Mouse (Mus musculus) heart, adult 2 months (tissue): ENCODE measurements around the gene Gm10518. TPM values are rescaled to one million over a fixed set of nuclear protein-coding genes. Genes with fewer than 3 reads are reported as not detected.

Source experiments
- DNase-seq, 2 experiments: peaks; one replicate each; pipeline ENCODE4 v3.0.0; 2021
- H3K27ac ChIP-seq: fragments of 200-600 bp; 2 replicates; pipeline ENCODE4 v1.8.1; 2022
- H3K27me3 ChIP-seq: fragments of 200-500 bp; 2 replicates; pipeline ENCODE4 v1.6.1; 2012; ENCODE audit warnings: mild to moderate bottlenecking, low read length, inconsistent platforms, mixed read lengths; ENCODE audit not compliant: control insufficient read depth, insufficient read depth
- H3K36me3 ChIP-seq: fragments of 200-500 bp; 2 replicates; pipeline ENCODE4 v1.6.1; 2012; ENCODE audit warnings: low read length, inconsistent platforms; ENCODE audit not compliant: control insufficient read depth, insufficient read depth
- H3K4me1 ChIP-seq: fragments of 200-500 bp; 2 replicates; pipeline ENCODE4 v1.6.1; 2011; ENCODE audit warnings: low read length; ENCODE audit not compliant: control insufficient read depth, insufficient read depth
- H3K4me3 ChIP-seq: fragments of 200-600 bp; 2 replicates; pipeline ENCODE4 v1.8.1; 2022
- H3K79me2 ChIP-seq: fragments of 200-500 bp; replicated peaks from 2 replicates; pipeline ENCODE4 v1.6.1; 2012; ENCODE audit warnings: mild to moderate bottlenecking, inconsistent platforms, low read length, moderate library complexity, mixed read lengths; ENCODE audit not compliant: control insufficient read depth, insufficient read depth
- H3K9ac ChIP-seq: fragments of 200-500 bp; 2 replicates; pipeline ENCODE4 v1.6.1; 2012; ENCODE audit warnings: low read depth, mild to moderate bottlenecking, control low read depth, inconsistent platforms, low read length, mixed read lengths
- CTCF ChIP-seq: fragments of 200-600 bp; IDR thresholded peaks from 2 replicates; pipeline ENCODE4 v1.8.1; 2022; ENCODE audit warnings: antibody characterized with exemption, mild to moderate bottlenecking, moderate library complexity
- EP300 ChIP-seq: fragments of 200-500 bp; IDR thresholded peaks from 2 replicates; pipeline ENCODE4 v1.6.1; 2011; ENCODE audit warnings: low read depth, low read length, control low read depth; ENCODE audit not compliant: insufficient read depth
- POLR2A ChIP-seq: fragments of 200-500 bp; IDR thresholded peaks from 2 replicates; pipeline ENCODE4 v1.6.1; 2011; ENCODE audit warnings: mild to moderate bottlenecking, low read depth, low read length, control low read depth; ENCODE audit not compliant: insufficient read depth
- WGBS: fragments of 180-500 bp; shearing (Covaris S2); methylation state at CpG from one replicate; pipeline ENCODE4 v1.1.7; 2018; 5-methylcytosine and 5-hydroxymethylcytosine counted together
- intact Hi-C: fragments of 180-260 bp; cut with DNase I; formaldehyde crosslinking; loops from one replicate; pipeline ENCODE4 v1.15.1; 2025
- polyA plus RNA-seq: library from polyadenylated mRNA; depleted of rRNA; stranded (reverse); fragments of >200 nt; gene quantifications from 2 replicates; pipeline ENCODE4 v1.2.3, GENCODE M21; 2012
- total RNA-seq, 2 experiments: library from RNA; stranded (reverse); gene quantifications; 2 replicates each; pipeline ENCODE4 v1.2.3; 2021

Gm10518 gene
- total and polyA plus RNA-seq, 3 experiments, result not detected

DNA sequence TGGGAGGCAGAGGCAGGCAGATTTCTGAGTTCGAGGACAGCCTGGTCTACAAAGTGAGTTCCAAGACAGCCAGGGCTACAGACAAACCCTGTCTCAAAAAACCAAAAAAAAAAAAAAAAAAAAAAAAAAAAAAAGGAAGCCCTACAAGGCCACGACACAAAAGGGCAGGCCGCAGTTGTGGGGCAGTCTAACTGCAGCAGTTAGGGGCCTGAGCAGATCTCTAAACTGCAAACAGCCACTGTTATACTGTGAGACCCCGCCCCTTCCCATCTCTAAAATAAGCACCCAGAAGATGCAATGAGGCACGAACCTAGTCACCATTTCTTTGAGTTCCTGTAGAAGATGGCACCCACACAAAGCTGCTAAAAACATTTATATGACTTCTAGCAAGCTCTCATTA, 17.7 kb upstream of the Gm10518 start:
- no peak overlapping the region for H3K4me3 ChIP-seq
- intact Hi-C loops, result loop anchor here (5.0 kb wide), 1 partner anchor 33 kb away; no protein-coding TSS in a partner anchor
- H3K27me3 ChIP-seq, result no peaks in the 10 kb centered on the region
- H3K4me1 ChIP-seq, result no peaks in the 10 kb centered on the region
- no peak overlapping the region for H3K9ac ChIP-seq
- no peak for TF ChIP-seq EP300
- TF ChIP-seq CTCF, result no peak
- no peak for DNase-seq
- WGBS, result 85% methylated on average over 5 of the region's 5 CpGs
- H3K36me3 ChIP-seq, result peaks cover 6% of the 10 kb centered on the region
- H3K79me2 ChIP-seq, result no peaks in the 10 kb centered on the region; the same call in 1 of the 2 replicates
- no peak overlapping the region for H3K27ac ChIP-seq

DNA sequence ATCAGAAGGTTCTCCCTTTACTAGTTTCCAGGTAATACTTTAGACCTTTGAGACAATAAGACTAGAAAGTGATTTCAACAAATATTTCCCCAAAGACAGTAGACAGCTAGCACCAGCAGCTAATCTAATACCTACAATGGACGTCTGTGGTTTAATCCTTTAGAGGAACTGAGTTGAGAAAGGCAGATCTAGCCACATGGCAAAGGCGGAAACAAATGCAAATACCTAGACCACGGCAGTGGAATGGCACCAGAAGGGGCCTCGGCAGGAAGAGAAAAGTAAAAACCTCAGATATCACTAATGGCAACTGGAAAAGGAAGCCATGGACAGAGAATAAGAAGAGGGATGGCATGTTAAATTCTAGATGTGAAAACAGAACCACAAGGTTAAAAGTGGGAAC, 15.9 kb upstream of the Gm10518 start:
- no peaks in the 10 kb centered on the region; the same call in 1 of the 2 replicates for H3K4me1 ChIP-seq
- H3K79me2 ChIP-seq, result peaks cover 2% of the 10 kb centered on the region; the same call in 1 of the 2 replicates
- no peaks in the 10 kb centered on the region for H3K27me3 ChIP-seq
- H3K9ac ChIP-seq, result no peak overlapping the region
- DNase-seq, result no peak
- intact Hi-C loops, result loop anchor here (5.0 kb wide), 1 partner anchor 35 kb away; no protein-coding TSS in a partner anchor
- H3K4me3 ChIP-seq, result no peak overlapping the region
- no peak for TF ChIP-seq EP300
- no peak for TF ChIP-seq POLR2A
- no peak for TF ChIP-seq CTCF
- 65% methylated on average over 4 of the region's 4 CpGs for WGBS
- peaks cover 9% of the 10 kb centered on the region for H3K36me3 ChIP-seq
- H3K27ac ChIP-seq, result no peak overlapping the region

GRCm38 (mm10) chr1:179798794-179799193, 4.4 kb upstream of the Gm10518 start:
- Histone ChIP-seq H3K9ac (no peak overlapping the region), H3K27me3 (no peaks in the 10 kb centered on the region), H3K79me2 (peaks cover 7% of the 10 kb centered on the region), H3K4me1 (peaks cover 5% of the 10 kb centered on the region), H3K36me3 (peaks cover 20% of the 10 kb centered on the region), H3K4me3 (no peak overlapping the region), H3K27ac (no peak overlapping the region)
- DNase-seq, result no peak
- intact Hi-C loops, result no loop called here
- TF ChIP-seq CTCF, result peak; percentile 25; the same call in 1 of the 2 replicates
- no peak for TF ChIP-seq POLR2A

- no peaks in the 10 kb centered on the region for H3K27me3 ChIP-seq
Observed at GRCm38 (mm10) chr1:179803513-179804139, 450 bp downstream of the Gm10518 start, which contains the start of gene Ahctf1. Gene Ahctf1 (minus strand): TSS chr1:179803680.

GRCm38 (mm10) chr1:179804140-179804881, 1.1 kb downstream of the Gm10518 start:
- TF ChIP-seq EP300, result no peak
- TF ChIP-seq POLR2A, result no peak
- DNase-seq, result no peak
- WGBS, result 29% methylated on average over 11 of the region's 11 CpGs
- Histone ChIP-seq H3K4me3 (peak overlapping the region; percentile 73), H3K4me1 (peaks cover 5% of the 10 kb centered on the region), H3K79me2 (peaks cover 3% of the 10 kb centered on the region), H3K36me3 (peaks cover 14% of the 10 kb centered on the region), H3K27me3 (no peaks in the 10 kb centered on the region), H3K9ac (peak overlapping the region; percentile 34; the same call in 1 of the 2 replicates), H3K27ac (peak overlapping the region; percentile 98)
- intact Hi-C loops, result loop anchor here (2.0 to 5.0 kb wide), 3 partner anchors 40 to 1213 kb away; no protein-coding TSS in a partner anchor

More at GRCm38 (mm10) chr1:179803513-179804139, 450 bp downstream of the Gm10518 start, which contains the start of gene Ahctf1:
- H3K4me1 ChIP-seq, result peaks cover 5% of the 10 kb centered on the region
- H3K79me2 ChIP-seq, result peaks cover 6% of the 10 kb centered on the region
- H3K36me3 ChIP-seq, result peaks cover 14% of the 10 kb centered on the region
- DNase-seq, result peak; percentile 98 to 99
- peak within 1 kb of the TSS; percentile 94 for H3K9ac ChIP-seq
- H3K27ac ChIP-seq, result peak within 1 kb of the TSS; percentile 98
- WGBS, result under 1% methylated on average over 56 of the region's 56 CpGs
- peak within 1 kb of the TSS; percentile 73 for H3K4me3 ChIP-seq
- TF ChIP-seq CTCF (peak; percentile 61), EP300 (peak; percentile 76), POLR2A (peak; percentile 91)
- intact Hi-C loops, result loop anchor here (2.0 to 5.0 kb wide), 3 partner anchors 41 to 1214 kb away; no protein-coding TSS in a partner anchor

GRCm38 (mm10) chr1:179805751-179806150, 2.6 kb downstream of the Gm10518 start:
- intact Hi-C loops, result loop anchor here (2.0 kb wide), 1 partner anchor 39 kb away; no protein-coding TSS in a partner anchor

More at GRCm38 (mm10) chr1:179805751-179806150, 2.6 kb downstream of the Gm10518 start:
- Histone ChIP-seq H3K4me3 (no peak overlapping the region), H3K27ac (no peak overlapping the region), H3K9ac (no peak overlapping the region), H3K4me1 (peaks cover 5% of the 10 kb centered on the region), H3K79me2 (peaks cover 2% of the 10 kb centered on the region; the same call in 1 of the 2 replicates), H3K27me3 (no peaks in the 10 kb centered on the region), H3K36me3 (peaks cover 14% of the 10 kb centered on the region)
- no peak for DNase-seq
- WGBS, result 87% methylated on average over 5 of the region's 5 CpGs
- no peak for TF ChIP-seq EP300
- no peak for TF ChIP-seq CTCF
- no peak for TF ChIP-seq POLR2A
